Mouse (Mus musculus) stomach, embryonic 14.5 days (tissue): Measurements from ENCODE around the gene 3100002H09Rik. TPM values are rescaled to one million over a fixed set of nuclear protein-coding genes. Genes with fewer than 3 reads are reported as not detected.
A peak's percentile ranks its signal among the peaks of the same experiment; 100 is the strongest.

Source experiments
- ATAC-seq: fragments of 200-750 bp; cut with Nextera tagmentation; 2 replicates; pipeline ENCODE4 v1.8.0; 2017; ENCODE audit warnings: low read depth, moderate TSS enrichment; ENCODE audit not compliant: insufficient number of reproducible peaks, insufficient read depth, low FRiP score
- H3K27ac ChIP-seq: fragments of 300-500 bp; sonication (generic); 2 replicates; pipeline ENCODE4 v1.5.1; 2014; ENCODE audit warnings: mild to moderate bottlenecking, low read length, moderate library complexity, mixed read lengths
- H3K27me3 ChIP-seq: fragments of 300-500 bp; sonication (generic); 2 replicates; pipeline ENCODE4 v1.6.1; 2014; ENCODE audit warnings: low read length, control low read depth, mixed read lengths; ENCODE audit not compliant: control insufficient read depth, insufficient read depth
- H3K36me3 ChIP-seq: fragments of 300-500 bp; sonication (generic); 2 replicates; pipeline ENCODE4 v1.6.1; 2014; ENCODE audit warnings: mild to moderate bottlenecking, control low read depth, low read length, moderate library complexity, mixed read lengths; ENCODE audit not compliant: control insufficient read depth, insufficient read depth
- H3K4me1 ChIP-seq: fragments of 300-500 bp; sonication (generic); 2 replicates; pipeline ENCODE4 v1.6.1; 2014; ENCODE audit warnings: low read length, control low read depth, mixed read lengths; ENCODE audit not compliant: control insufficient read depth, insufficient read depth
- H3K4me2 ChIP-seq: fragments of 300-500 bp; sonication (generic); replicated peaks from 2 replicates; pipeline ENCODE4 v1.6.1; 2014; ENCODE audit warnings: low read depth, low read length, control low read depth
- H3K4me3 ChIP-seq: fragments of 300-500 bp; sonication (generic); 2 replicates; pipeline ENCODE4 v1.5.1; 2014; ENCODE audit warnings: low read depth, low read length, control low read depth
- H3K9ac ChIP-seq: fragments of 300-500 bp; sonication (generic); replicated peaks from 2 replicates; pipeline ENCODE4 v1.6.1; 2014; ENCODE audit warnings: low read depth, mild to moderate bottlenecking, control low read depth, low read length, moderate library complexity, mixed read lengths
- H3K9me3 ChIP-seq: fragments of 300-500 bp; sonication (generic); 2 replicates; pipeline ENCODE4 v1.6.1; 2016; ENCODE audit warnings: low read depth, low read length, control low read depth; ENCODE audit not compliant: control insufficient read depth
- WGBS: fragments of 180-500 bp; shearing (Covaris S2); extraction: QIAGEN DNeasy Blood & Tissue Kit; methylation state at CpG from one replicate; pipeline ENCODE4 v1.1.7; 2014; 5-methylcytosine and 5-hydroxymethylcytosine counted together
- polyA plus RNA-seq: library from polyadenylated mRNA; unstranded; fragments of >200 nt; fragmentation: Nextera tagmentation; extraction: Ambion mirVana; gene quantifications from 2 replicates; pipeline ENCODE4 v1.2.1, GENCODE M21; 2014

3100002H09Rik gene
- polyA plus RNA-seq, 1 experiment from 2014 or later, result 0.29 TPM

- H3K27me3 ChIP-seq, result peaks cover 13% of the 10 kb centered on the region
- H3K4me3 ChIP-seq, result no peak overlapping the region
- no peak for ATAC-seq
- H3K27ac ChIP-seq, result no peak overlapping the region
- no peak overlapping the region for H3K4me2 ChIP-seq
- WGBS, result 75% methylated on average over 7 of the region's 7 CpGs
- H3K9me3 ChIP-seq, result no peaks in the 10 kb centered on the region
- H3K4me1 ChIP-seq, result no peaks in the 10 kb centered on the region; the same call in 1 of the 2 replicates
- H3K9ac ChIP-seq, result no peak overlapping the region
- no peaks in the 10 kb centered on the region for H3K36me3 ChIP-seq
Measured at GRCm38 (mm10) chr4:124580695-124581094, 29.9 kb downstream of the 3100002H09Rik start.

GRCm38 (mm10) chr4:124575955-124576445 is 34.6 kb downstream of the 3100002H09Rik start:
- H3K9me3 ChIP-seq, result no peaks in the 10 kb centered on the region
- H3K36me3 ChIP-seq, result no peaks in the 10 kb centered on the region
- peak overlapping the region; percentile 35 for H3K4me3 ChIP-seq
- peak overlapping the region; percentile 75 for H3K4me2 ChIP-seq
- no peak overlapping the region for H3K27ac ChIP-seq
- H3K4me1 ChIP-seq, result peaks cover 4% of the 10 kb centered on the region
- no peak for ATAC-seq
- 14% methylated on average over 7 of the region's 7 CpGs for WGBS
- peaks cover 30% of the 10 kb centered on the region for H3K27me3 ChIP-seq
- H3K9ac ChIP-seq, result no peak overlapping the region; the same call in 1 of the 2 replicates

GRCm38 (mm10) chr4:124575269-124575954 is 35.2 kb downstream of the 3100002H09Rik start:
- Histone ChIP-seq H3K36me3 (no peaks in the 10 kb centered on the region), H3K4me2 (peak overlapping the region; percentile 75), H3K27ac (no peak overlapping the region), H3K27me3 (peaks cover 30% of the 10 kb centered on the region), H3K9ac (no peak overlapping the region; the same call in 1 of the 2 replicates), H3K4me1 (peaks cover 4% of the 10 kb centered on the region), H3K9me3 (no peaks in the 10 kb centered on the region), H3K4me3 (peak overlapping the region; percentile 35)
- under 1% methylated on average over 61 of the region's 61 CpGs for WGBS
- no peak for ATAC-seq

GRCm38 (mm10) chr4:124573586-124573985 is 37.0 kb downstream of the 3100002H09Rik start:
- no peak for ATAC-seq
- Histone ChIP-seq H3K27me3 (peaks cover 33% of the 10 kb centered on the region), H3K9me3 (no peaks in the 10 kb centered on the region)

GRCm38 (mm10) chr4:124570977-124571376 is 39.6 kb downstream of the 3100002H09Rik start:
- Histone ChIP-seq H3K27me3 (peaks cover 25% of the 10 kb centered on the region; the same call in 1 of the 2 replicates), H3K4me1 (peaks cover 4% of the 10 kb centered on the region), H3K9ac (no peak overlapping the region), H3K4me3 (no peak overlapping the region), H3K27ac (no peak overlapping the region), H3K36me3 (no peaks in the 10 kb centered on the region), H3K9me3 (no peaks in the 10 kb centered on the region), H3K4me2 (no peak overlapping the region)
- ATAC-seq, result no peak; the same call in 1 of the 2 replicates
- WGBS, result 47% methylated on average over 9 of the region's 9 CpGs

More at GRCm38 (mm10) chr4:124573586-124573985, 37.0 kb downstream of the 3100002H09Rik start:
- H3K4me1 ChIP-seq, result peaks cover 4% of the 10 kb centered on the region
- no peak overlapping the region for H3K4me2 ChIP-seq
- 38% methylated on average over 4 of the region's 4 CpGs for WGBS
- no peak overlapping the region for H3K4me3 ChIP-seq
- H3K9ac ChIP-seq, result no peak overlapping the region
- H3K27ac ChIP-seq, result no peak overlapping the region
- no peaks in the 10 kb centered on the region for H3K36me3 ChIP-seq

- H3K4me3 ChIP-seq, result no peak overlapping the region
- no peak overlapping the region for H3K4me2 ChIP-seq
- no peak overlapping the region for H3K9ac ChIP-seq
- ATAC-seq, result no peak
- H3K27ac ChIP-seq, result no peak overlapping the region
- H3K9me3 ChIP-seq, result no peaks in the 10 kb centered on the region
- H3K36me3 ChIP-seq, result no peaks in the 10 kb centered on the region
- H3K27me3 ChIP-seq, result 0 out of 2 replicates have a peak, but pooled peaks cover 13% of the 10 kb centered on the region
- 29% methylated on average over 7 of the region's 7 CpGs for WGBS
- no peaks in the 10 kb centered on the region for H3K4me1 ChIP-seq
Measured at GRCm38 (mm10) chr4:124569661-124570060, 40.9 kb downstream of the 3100002H09Rik start.

- WGBS, result 46% methylated on average over 2 of the region's 2 CpGs
- no peak overlapping the region for H3K4me3 ChIP-seq
- H3K27ac ChIP-seq, result no peak overlapping the region
- no peak overlapping the region for H3K4me2 ChIP-seq
- no peak overlapping the region for H3K9ac ChIP-seq
- H3K4me1 ChIP-seq, result no peaks in the 10 kb centered on the region
- H3K27me3 ChIP-seq, result 0 out of 2 replicates have a peak, but pooled peaks cover 3% of the 10 kb centered on the region
- no peaks in the 10 kb centered on the region for H3K36me3 ChIP-seq
- no peak for ATAC-seq
- H3K9me3 ChIP-seq, result no peaks in the 10 kb centered on the region
Measured at GRCm38 (mm10) chr4:124563371-124563770, 47.2 kb downstream of the 3100002H09Rik start.

- WGBS, result 59% methylated on average over 7 of the region's 7 CpGs
- Histone ChIP-seq H3K36me3 (no peaks in the 10 kb centered on the region), H3K27me3 (0 out of 2 replicates have a peak, but pooled peaks cover under 1% of the 10 kb centered on the region), H3K4me3 (no peak overlapping the region), H3K4me2 (no peak overlapping the region), H3K9ac (no peak overlapping the region), H3K4me1 (no peaks in the 10 kb centered on the region), H3K27ac (no peak overlapping the region), H3K9me3 (no peaks in the 10 kb centered on the region)
- ATAC-seq, result no peak
Measured at GRCm38 (mm10) chr4:124562721-124563120, 47.9 kb downstream of the 3100002H09Rik start.
